Mouse (Mus musculus) lung, embryonic 14.5 days (tissue): ENCODE measurements at regions not wholly inside any gene's neighbourhood (a gene's known extent, or its start where the extent isn't known, plus 50 kb on each side); places are given as distances from the start of the nearest gene placed in this dataset.

Experiments used
- ATAC-seq: fragments of 200-750 bp; cut with Nextera tagmentation; 2 replicates; pipeline ENCODE4 v1.8.0; 2017; ENCODE audit warnings: mild to moderate bottlenecking, moderate TSS enrichment, moderate library complexity; ENCODE audit not compliant: insufficient read depth
- DNase-seq: peaks from one replicate; pipeline ENCODE4 v3.0.0-alpha.2; 2015
- H3K27ac ChIP-seq: fragments of 300-500 bp; sonication (generic); 2 replicates; pipeline ENCODE4 v1.5.1; 2014; ENCODE audit warnings: low read depth, mild to moderate bottlenecking, moderate library complexity
- H3K27me3 ChIP-seq: fragments of 300-500 bp; sonication (generic); 2 replicates; pipeline ENCODE4 v1.6.1; 2014; ENCODE audit warnings: low read length, control low read depth; ENCODE audit not compliant: insufficient read depth
- H3K36me3 ChIP-seq: fragments of 300-500 bp; sonication (generic); 2 replicates; pipeline ENCODE4 v1.6.1; 2014; ENCODE audit warnings: control low read depth; ENCODE audit not compliant: insufficient read depth
- H3K4me1 ChIP-seq: fragments of 300-500 bp; sonication (generic); 2 replicates; pipeline ENCODE4 v1.6.1; 2014; ENCODE audit warnings: antibody characterized with exemption, control low read depth; ENCODE audit not compliant: insufficient read depth
- H3K4me2 ChIP-seq: fragments of 300-500 bp; sonication (generic); 2 replicates; pipeline ENCODE4 v1.6.1; 2014; ENCODE audit warnings: mild to moderate bottlenecking
- H3K4me3 ChIP-seq: fragments of 300-500 bp; sonication (generic); 2 replicates; pipeline ENCODE4 v1.5.1; 2014; ENCODE audit warnings: low read depth, low read length
- H3K9ac ChIP-seq: fragments of 300-500 bp; sonication (generic); 2 replicates; pipeline ENCODE4 v1.6.1; 2014
- H3K9me3 ChIP-seq: fragments of 300-500 bp; sonication (generic); 2 replicates; pipeline ENCODE4 v1.6.1; 2016; ENCODE audit warnings: low read depth, low read length, control low read depth
- CTCF ChIP-seq: IDR thresholded peaks from 2 replicates; pipeline ENCODE4 v1.5.1; 2016; ENCODE audit warnings: antibody characterized with exemption, low read depth
- WGBS: fragments of 180-500 bp; shearing (Covaris S2); extraction: QIAGEN DNeasy Blood & Tissue Kit; methylation state at CpG from one replicate; pipeline ENCODE4 v1.1.7; 2014; 5-methylcytosine and 5-hydroxymethylcytosine counted together

GRCm38 (mm10) chr2:81714716-81715115, 338.3 kb upstream of the Zfp804a start:
- DNase-seq, result no peak
- Histone ChIP-seq H3K36me3 (no peaks in the 10 kb centered on the region), H3K9ac (no peak overlapping the region), H3K4me1 (no peaks in the 10 kb centered on the region), H3K4me3 (no peak overlapping the region), H3K4me2 (no peak overlapping the region), H3K27ac (no peak overlapping the region), H3K27me3 (no peaks in the 10 kb centered on the region), H3K9me3 (no peaks in the 10 kb centered on the region)
- no peak for ATAC-seq
- TF ChIP-seq CTCF, result no peak
- WGBS, result no CpG with 5 or more reads among the region's 5 CpGs

GRCm38 (mm10) chr2:81733484-81733883, 319.5 kb upstream of the Zfp804a start:
- no peaks in the 10 kb centered on the region for H3K27me3 ChIP-seq
- DNase-seq (no peak), ATAC-seq (no peak)
- TF ChIP-seq CTCF, result no peak
- H3K4me2 ChIP-seq, result no peak overlapping the region
- H3K4me1 ChIP-seq, result no peaks in the 10 kb centered on the region
- H3K9ac ChIP-seq, result no peak overlapping the region
- H3K27ac ChIP-seq, result no peak overlapping the region
- WGBS, result 69% methylated on average over 2 of the region's 2 CpGs
- no peaks in the 10 kb centered on the region for H3K9me3 ChIP-seq
- no peaks in the 10 kb centered on the region for H3K36me3 ChIP-seq
- no peak overlapping the region for H3K4me3 ChIP-seq

- ATAC-seq (no peak), DNase-seq (no peak)
- WGBS, result 79% methylated on average over 4 of the region's 4 CpGs
- Histone ChIP-seq H3K9ac (no peak overlapping the region), H3K4me3 (no peak overlapping the region), H3K36me3 (no peaks in the 10 kb centered on the region), H3K4me1 (no peaks in the 10 kb centered on the region), H3K27ac (no peak overlapping the region), H3K27me3 (no peaks in the 10 kb centered on the region), H3K9me3 (no peaks in the 10 kb centered on the region), H3K4me2 (no peak overlapping the region)
- TF ChIP-seq CTCF, result no peak
These were observed 319.0 kb upstream of the Zfp804a start for GRCm38 (mm10) chr2:81734031-81734430.

- no peak overlapping the region for H3K9ac ChIP-seq
- DNase-seq (peak; percentile 55), ATAC-seq (peak; percentile 58)
- no peak overlapping the region for H3K4me2 ChIP-seq
- H3K9me3 ChIP-seq, result no peaks in the 10 kb centered on the region
- H3K4me1 ChIP-seq, result no peaks in the 10 kb centered on the region
- no peak for TF ChIP-seq CTCF
- H3K36me3 ChIP-seq, result no peaks in the 10 kb centered on the region
- H3K27ac ChIP-seq, result no peak overlapping the region
- no peak overlapping the region for H3K4me3 ChIP-seq
- 51% methylated on average over 2 of the region's 2 CpGs for WGBS
- H3K27me3 ChIP-seq, result no peaks in the 10 kb centered on the region
These were observed 287.2 kb upstream of the Zfp804a start for GRCm38 (mm10) chr2:81765778-81766177.

- Histone ChIP-seq H3K4me1 (no peaks in the 10 kb centered on the region), H3K9ac (no peak overlapping the region), H3K4me3 (no peak overlapping the region), H3K4me2 (no peak overlapping the region), H3K36me3 (no peaks in the 10 kb centered on the region), H3K9me3 (no peaks in the 10 kb centered on the region), H3K27ac (no peak overlapping the region), H3K27me3 (no peaks in the 10 kb centered on the region)
- no peak for TF ChIP-seq CTCF
- no peak for ATAC-seq
- DNase-seq, result peak; percentile 21
- WGBS, result 39% methylated on average over 4 of the region's 4 CpGs
These were observed 270.0 kb upstream of the Zfp804a start for GRCm38 (mm10) chr2:81783059-81783458.
